Mouse (Mus musculus) gastrocnemius, adult 2 months (tissue): ENCODE measurements at regions not wholly inside any gene's neighbourhood (a gene's known extent, or its start where the extent isn't known, plus 50 kb on each side); places are given as distances from the start of the nearest gene placed in this dataset.
A peak's percentile ranks its signal among the peaks of the same experiment; 100 is the strongest.

Experiments
- DNase-seq: peaks from one replicate; pipeline ENCODE4 v3.0.0; 2022
- H3K27ac ChIP-seq: fragments of 200-600 bp; 2 replicates; pipeline ENCODE4 v1.8.1; 2022; ENCODE audit warnings: mild to moderate bottlenecking
- H3K4me3 ChIP-seq: fragments of 200-600 bp; 2 replicates; pipeline ENCODE4 v1.8.1; 2022; ENCODE audit warnings: mild to moderate bottlenecking, moderate library complexity
- CTCF ChIP-seq: fragments of 200-600 bp; IDR thresholded peaks from 2 replicates; pipeline ENCODE4 v1.8.1; 2022; ENCODE audit warnings: antibody characterized with exemption, mild to moderate bottlenecking, moderate library complexity
- intact Hi-C: fragments of 180-260 bp; cut with DNase I; formaldehyde crosslinking; loops from one replicate; pipeline ENCODE4 v1.15.1; 2025

GRCm38 (mm10) chr11:44062446-44062845 is 161.4 kb upstream of the Adra1b start:
- TF ChIP-seq CTCF, result no peak
- intact Hi-C loops, result no loop called here
- H3K27ac ChIP-seq, result no peak overlapping the region
- H3K4me3 ChIP-seq, result no peak overlapping the region
- DNase-seq, result no peak

GRCm38 (mm10) chr11:44066176-44066575 is 165.2 kb upstream of the Adra1b start:
- peak; percentile 21 for DNase-seq
- Histone ChIP-seq H3K27ac (no peak overlapping the region), H3K4me3 (no peak overlapping the region)
- intact Hi-C loops, result no loop called here
- no peak for TF ChIP-seq CTCF

- Histone ChIP-seq H3K27ac (no peak overlapping the region), H3K4me3 (no peak overlapping the region)
- intact Hi-C loops, result no loop called here
- DNase-seq, result no peak
- TF ChIP-seq CTCF, result no peak
Observed at GRCm38 (mm10) chr11:44083716-44084115, 182.7 kb upstream of the Adra1b start.

GRCm38 (mm10) chr11:44086951-44087350 is 185.9 kb upstream of the Adra1b start:
- intact Hi-C loops, result no loop called here
- peak; percentile 34; the same call in 1 of the 2 replicates for TF ChIP-seq CTCF
- no peak overlapping the region for H3K4me3 ChIP-seq
- DNase-seq, result no peak
- H3K27ac ChIP-seq, result no peak overlapping the region

GRCm38 (mm10) chr11:44089514-44089913 is 188.5 kb upstream of the Adra1b start:
- no peak overlapping the region for H3K27ac ChIP-seq
- DNase-seq, result no peak
- intact Hi-C loops, result no loop called here
- TF ChIP-seq CTCF, result no peak
- H3K4me3 ChIP-seq, result no peak overlapping the region

- intact Hi-C loops, result no loop called here
- no peak for DNase-seq
Observed at GRCm38 (mm10) chr11:44095280-44095679, 194.3 kb upstream of the Adra1b start.

GRCm38 (mm10) chr11:44103188-44103840 is 202.3 kb upstream of the Adra1b start:
- intact Hi-C loops, result no loop called here
- H3K4me3 ChIP-seq, result no peak overlapping the region
- no peak overlapping the region for H3K27ac ChIP-seq
- TF ChIP-seq CTCF, result no peak
- no peak for DNase-seq

More at GRCm38 (mm10) chr11:44095280-44095679, 194.3 kb upstream of the Adra1b start:
- Histone ChIP-seq H3K4me3 (no peak overlapping the region), H3K27ac (no peak overlapping the region)
- TF ChIP-seq CTCF, result no peak

- no peak for TF ChIP-seq CTCF
- H3K4me3 ChIP-seq, result no peak overlapping the region
- intact Hi-C loops, result no loop called here
- no peak overlapping the region for H3K27ac ChIP-seq
- no peak for DNase-seq
Observed at GRCm38 (mm10) chr11:44103841-44104191, 202.8 kb upstream of the Adra1b start.

GRCm38 (mm10) chr11:44106231-44106630 is 205.2 kb upstream of the Adra1b start:
- DNase-seq, result no peak
- intact Hi-C loops, result no loop called here
- Histone ChIP-seq H3K27ac (no peak overlapping the region), H3K4me3 (no peak overlapping the region)
- TF ChIP-seq CTCF, result no peak

- DNase-seq, result no peak
- TF ChIP-seq CTCF, result no peak
- intact Hi-C loops, result no loop called here
- no peak overlapping the region for H3K4me3 ChIP-seq
- no peak overlapping the region for H3K27ac ChIP-seq
Observed at GRCm38 (mm10) chr11:44111525-44111924, 210.5 kb upstream of the Adra1b start.

- Histone ChIP-seq H3K4me3 (no peak overlapping the region), H3K27ac (no peak overlapping the region)
- intact Hi-C loops, result no loop called here
- TF ChIP-seq CTCF, result no peak
- no peak for DNase-seq
Observed at GRCm38 (mm10) chr11:44127088-44127487, 226.1 kb upstream of the Adra1b start.

- peak; percentile 73 for DNase-seq
- no peak for TF ChIP-seq CTCF
- intact Hi-C loops, result no loop called here
- Histone ChIP-seq H3K27ac (no peak overlapping the region), H3K4me3 (no peak overlapping the region)
Observed at GRCm38 (mm10) chr11:44128481-44128880, 227.5 kb upstream of the Adra1b start.

GRCm38 (mm10) chr11:44133244-44133643 is 232.2 kb upstream of the Adra1b start:
- H3K4me3 ChIP-seq, result no peak overlapping the region
- no peak for DNase-seq
- no peak for TF ChIP-seq CTCF
- intact Hi-C loops, result no loop called here
- no peak overlapping the region for H3K27ac ChIP-seq

GRCm38 (mm10) chr11:44136024-44136423 is 235.0 kb upstream of the Adra1b start:
- no peak overlapping the region for H3K4me3 ChIP-seq
- intact Hi-C loops, result no loop called here
- no peak for DNase-seq
- TF ChIP-seq CTCF, result no peak
- no peak overlapping the region for H3K27ac ChIP-seq
